In genomic region chr6:7844412-7844801, GRCm38 (mm10) we compare ENCODE assay signal across 8 mouse cellular contexts. TPM values are rescaled to one million over a fixed set of nuclear protein-coding genes. Genes with fewer than 3 reads are reported as not detected.
DNase-seq lines count a peak whose midpoint lies in the region; ATAC-seq and TF ChIP-seq lines count a peak whose summit lies in the region.

No protein-coding gene starts in this region.

- DNase-seq in CD4-positive, CD25-positive, alpha-beta regulatory T cell, adult 2 months (ENCODE audit: low read depth, low spot score), result peak; percentile 99
- DNase-seq in fibroblast of lung, adult 2 months (ENCODE audit: low read depth), result peak; percentile 88
- DNase-seq in kidney, postnatal 25 days, result peak; percentile 98 to 99
- DNase-seq in liver, embryonic 14.5 days (ENCODE audit: low read depth in 3 of 3, low spot score in 3 of 3), result peak; percentile 88 to 92 (median 91)
- peak; percentile 98 for DNase-seq in neural tube, embryonic 11.5 days (ENCODE audit: low spot score)
- peak; percentile 99 for DNase-seq in stomach, postnatal 0 days (ENCODE audit: low spot score)

- 0 out of 2 replicates have a peak overlapping the region, but pooled peaks have one; percentile 31 for H3K27ac ChIP-seq in brown adipose tissue, adult 24 weeks (replicated peaks; ENCODE audit: low read depth, low read length)
- peak overlapping the region; percentile 96 for H3K27ac ChIP-seq in heart, embryonic 15.5 days
- peak overlapping the region; percentile 81 for H3K27ac ChIP-seq in liver, embryonic 14.5 days
- peak overlapping the region; percentile 84 for H3K27ac ChIP-seq in neural tube, embryonic 11.5 days (ENCODE audit: low read depth, low read length)
- H3K27ac ChIP-seq in stomach, postnatal 0 days (replicated peaks), result peak overlapping the region; percentile 98

- peak; percentile 98 for ATAC-seq in heart, embryonic 15.5 days (replicated peaks; ENCODE audit: insufficient number of reproducible peaks, insufficient read depth, low FRiP score, low read depth)
- ATAC-seq in liver, embryonic 14.5 days (ENCODE audit: insufficient read depth), result peak; percentile 96
- ATAC-seq in neural tube, embryonic 11.5 days (ENCODE audit: insufficient read depth, low FRiP score, low TSS enrichment), result peak; percentile 99
- ATAC-seq in stomach, postnatal 0 days (ENCODE audit: low FRiP score, low TSS enrichment), result peak; percentile 94

- under 1% methylated on average over 33 of the region's 33 CpGs for WGBS in heart, embryonic 15.5 days
- WGBS in liver, embryonic 14.5 days (ENCODE audit: insufficient replicate concordance), result 0% methylated on average over 33 of the region's 33 CpGs
- WGBS in neural tube, embryonic 11.5 days, result under 1% methylated on average over 19 of the region's 33 CpGs
- WGBS in stomach, postnatal 0 days, result under 1% methylated on average over 29 of the region's 33 CpGs

- peak overlapping the region; percentile 65 for H3K4me2 ChIP-seq in heart, embryonic 15.5 days
- H3K4me2 ChIP-seq in liver, embryonic 14.5 days (ENCODE audit: low read depth), result peak overlapping the region; percentile 67
- H3K4me2 ChIP-seq in neural tube, embryonic 11.5 days (ENCODE audit: low read depth), result peak overlapping the region; percentile 67; the same call in 1 of the 2 replicates
- peak overlapping the region; percentile 62 for H3K4me2 ChIP-seq in stomach, postnatal 0 days (replicated peaks; ENCODE audit: low read depth)

- peak overlapping the region; percentile 93 for H3K9ac ChIP-seq in heart, embryonic 15.5 days
- H3K9ac ChIP-seq in liver, embryonic 14.5 days (replicated peaks), result peak overlapping the region; percentile 99
- peak overlapping the region; percentile 88 for H3K9ac ChIP-seq in neural tube, embryonic 11.5 days (ENCODE audit: low read length)
- peak overlapping the region; percentile 96 for H3K9ac ChIP-seq in stomach, postnatal 0 days (ENCODE audit: low read length)

- no peak for TF ChIP-seq EP300 in liver, embryonic 14.5 days (IDR thresholded peaks at IDR 0.05; ENCODE audit: low read depth)
- no peak for TF ChIP-seq EP300 in stomach, postnatal 0 days (optimal IDR thresholded peaks at IDR 0.05)

- H3K4me3 ChIP-seq in brown adipose tissue, adult 24 weeks (ENCODE audit: insufficient read depth, low read depth, low read length), result peak overlapping the region; percentile 98
- peak overlapping the region; percentile 78 for H3K4me3 ChIP-seq in heart, embryonic 15.5 days
- H3K4me3 ChIP-seq in liver, embryonic 14.5 days (ENCODE audit: insufficient read depth in 1 of 2, low read depth in 2 of 2, low read length in 2 of 2), result peak overlapping the region; percentile 98 to 99; a peak in 3 of 4 replicates
- peak overlapping the region; percentile 77 for H3K4me3 ChIP-seq in neural tube, embryonic 11.5 days (ENCODE audit: low read depth, low read length)
- H3K4me3 ChIP-seq in stomach, postnatal 0 days (ENCODE audit: low read depth, low read length), result peak overlapping the region; percentile 89

- peak; percentile 65 for TF ChIP-seq CTCF in liver, embryonic 14.5 days (IDR thresholded peaks at IDR 0.05; ENCODE audit: low read depth)
- peak; percentile 72 for TF ChIP-seq CTCF in stomach, postnatal 0 days (IDR thresholded peaks at IDR 0.05; ENCODE audit: low read depth)

- H3K9me3 ChIP-seq in heart, embryonic 15.5 days (replicated peaks), result no peaks in the 10 kb centered on the region
- no peaks in the 10 kb centered on the region for H3K9me3 ChIP-seq in liver, embryonic 14.5 days (ENCODE audit: control insufficient read depth, low read length)
- H3K9me3 ChIP-seq in neural tube, embryonic 11.5 days (ENCODE audit: control insufficient read depth, low read length), result no peaks in the 10 kb centered on the region
- H3K9me3 ChIP-seq in stomach, postnatal 0 days (ENCODE audit: control insufficient read depth, low read length), result no peaks in the 10 kb centered on the region

- H3K27me3 ChIP-seq in heart, embryonic 15.5 days, result no peaks in the 10 kb centered on the region
- no peaks in the 10 kb centered on the region for H3K27me3 ChIP-seq in liver, embryonic 14.5 days (ENCODE audit: control insufficient read depth, insufficient read depth, low read length)
- no peaks in the 10 kb centered on the region for H3K27me3 ChIP-seq in neural tube, embryonic 11.5 days (ENCODE audit: control insufficient read depth, insufficient read depth, low read length)
- H3K27me3 ChIP-seq in stomach, postnatal 0 days (ENCODE audit: control insufficient read depth, insufficient read depth, low read length), result no peaks in the 10 kb centered on the region

- H3K36me3 ChIP-seq in heart, embryonic 15.5 days, result no peaks in the 10 kb centered on the region
- no peaks in the 10 kb centered on the region for H3K36me3 ChIP-seq in liver, embryonic 14.5 days (replicated peaks; ENCODE audit: control insufficient read depth, insufficient read depth, low read depth)
- H3K36me3 ChIP-seq in neural tube, embryonic 11.5 days (ENCODE audit: control insufficient read depth, insufficient read depth, low read length), result no peaks in the 10 kb centered on the region
- no peaks in the 10 kb centered on the region for H3K36me3 ChIP-seq in stomach, postnatal 0 days (ENCODE audit: control insufficient read depth, insufficient read depth, low read length)

- H3K4me1 ChIP-seq in brown adipose tissue, adult 24 weeks (ENCODE audit: control insufficient read depth, insufficient read depth, insufficient read length, low read length), result peaks cover 19% of the 10 kb centered on the region
- peaks cover 21% of the 10 kb centered on the region for H3K4me1 ChIP-seq in heart, embryonic 15.5 days (replicated peaks)
- H3K4me1 ChIP-seq in liver, embryonic 14.5 days (replicated peaks; ENCODE audit: control insufficient read depth in 2 of 2, insufficient read depth in 2 of 2, low read length in 1 of 2), result peaks cover 19 to 24% of the 10 kb centered on the region in 2 experiments
- H3K4me1 ChIP-seq in neural tube, embryonic 11.5 days (ENCODE audit: control insufficient read depth, insufficient read depth, low read length), result 0 out of 2 replicates have a peak, but pooled peaks cover 2% of the 10 kb centered on the region
- H3K4me1 ChIP-seq in stomach, postnatal 0 days (replicated peaks; ENCODE audit: control insufficient read depth, insufficient read depth), result no peaks in the 10 kb centered on the region

RNA-seq across cellular contexts. Expression of gene C1galt1, which starts 0.2 kb away (rescaled TPM):
- 12.7 and 13.4 TPM in 2 replicates for polyA plus RNA-seq in brown adipose tissue, adult 24 weeks (2012; ENCODE audit: insufficient read depth, insufficient read length, missing spikeins)
- 3.0 and 3.1 TPM in 2 replicates for polyA plus RNA-seq in heart, embryonic 15.5 days (2015; fragmentation: Nextera tagmentation; extraction: Ambion mirVana)
- 5.9 and 8.0 TPM in 2 replicates for polyA plus RNA-seq in liver, embryonic 14.5 days (2012; rRNA removed)
- 6.3 and 7.2 TPM in 2 replicates for polyA plus RNA-seq in liver, embryonic 14.5 days (2014; fragmentation: Nextera tagmentation; extraction: Ambion mirVana)
- polyA plus RNA-seq in neural tube, embryonic 11.5 days (2014; fragmentation: Nextera tagmentation; extraction: Ambion mirVana), result 5.0 TPM in 2 replicates
- 7.9 and 8.1 TPM in 2 replicates for polyA plus RNA-seq in stomach, postnatal 0 days (2015; fragmentation: Nextera tagmentation; extraction: Ambion mirVana)

Comparison
In these comparisons a context has a peak if more than half of its experiments do, and no peak if none do; other contexts are left out.
1. Peak in every context shown above with its lines: DNase-seq, ATAC-seq, H3K4me3 ChIP-seq and H3K27ac ChIP-seq.
2. H3K27ac ChIP-seq: peak in every context shown above with its lines; median percentile 98 in stomach, postnatal 0 days; 96 in heart, embryonic 15.5 days; 84 in neural tube, embryonic 11.5 days; 81 in liver, embryonic 14.5 days; 31 in brown adipose tissue, adult 24 weeks.